Mouse (Mus musculus): ENCODE data around the gene Klrg2.

- TF ChIP-seq CTCF (IDR thresholded peaks at IDR 0.05; ENCODE audit: extremely low read depth, insufficient read depth, low read length) (no peak), POLR2A (IDR thresholded peaks at IDR 0.05; ENCODE audit: extremely low read depth, insufficient read depth, low read length) (no peak)
These were observed 4.2 kb downstream of the Klrg2 start for GRCm38 (mm10) chr6:38632826-38633225.
